Mouse (Mus musculus) kidney, adult 2 months (tissue): ENCODE results near the gene Dnajb12.

Experiments
- CTCF ChIP-seq: fragments of 200-500 bp; conservative IDR thresholded peaks from 2 replicates; pipeline ENCODE4 v1.5.1; 2011; ENCODE audit warnings: low read depth, mild to moderate bottlenecking, control low read depth, low read length, moderate library complexity, mixed read lengths; ENCODE audit not compliant: insufficient read depth, insufficient read length
- POLR2A ChIP-seq: fragments of 200-500 bp; IDR thresholded peaks from one replicate; pipeline ENCODE4 v1.6.1; 2011; ENCODE audit warnings: low read depth, low read length, control low read depth

DNA sequence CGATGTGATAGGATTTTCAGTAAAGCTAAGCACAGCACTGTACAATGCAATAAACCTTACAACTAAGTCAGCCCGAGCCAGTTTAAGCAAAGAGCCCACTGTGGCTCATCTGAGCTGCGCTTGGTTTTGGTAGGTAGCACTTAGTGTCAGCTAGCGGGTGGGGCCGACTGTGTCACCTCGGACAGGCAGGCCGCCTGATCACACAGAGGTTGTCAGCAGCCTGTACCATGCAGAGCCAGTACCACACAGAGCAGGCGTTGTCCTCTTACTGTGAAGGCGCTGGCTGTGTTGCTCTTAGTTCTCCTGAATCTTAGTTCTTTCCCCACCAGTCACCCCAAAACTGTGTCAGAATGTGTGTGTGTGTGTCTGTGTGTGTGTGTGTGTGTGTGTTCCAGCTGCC is 30.4 kb upstream of the Dnajb12 start:
- TF ChIP-seq CTCF (no peak), POLR2A (no peak)
